Mouse (Mus musculus): ENCODE results near the gene Ttc7b.

Ttc7b gene

DNA sequence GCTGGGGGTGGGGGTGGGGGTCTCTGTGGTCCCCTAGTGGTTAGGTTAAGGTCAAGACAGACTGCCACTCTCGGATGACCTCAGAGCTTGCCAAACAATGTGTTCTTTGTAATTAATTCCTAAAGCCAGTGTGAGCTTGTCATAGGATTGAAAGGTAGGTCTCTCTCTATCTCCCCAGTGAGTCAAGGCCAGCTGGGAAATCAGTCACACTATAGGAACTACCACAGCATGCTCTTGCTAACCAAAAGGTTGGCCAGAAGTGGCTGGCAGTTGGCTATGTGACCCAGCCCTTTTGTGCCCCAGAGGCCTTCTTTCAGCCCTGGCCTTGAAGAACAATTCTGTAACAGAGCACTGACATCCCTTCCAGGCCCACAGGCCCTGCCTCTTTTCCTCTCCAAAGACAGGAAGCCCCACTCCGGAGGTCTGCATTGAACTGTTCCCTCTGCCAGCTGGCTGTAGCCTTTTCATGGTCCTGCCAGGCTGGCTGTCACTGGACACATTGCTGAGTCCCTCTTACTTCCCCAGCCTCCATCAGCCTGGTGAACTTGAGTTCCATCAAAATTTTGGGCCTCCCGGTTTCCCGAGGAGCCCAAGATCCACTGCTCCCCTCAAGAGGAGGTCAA, 215.5 kb downstream of the Ttc7b start:
- DNase-seq (ENCODE audit: low spot score in 2 of 2), result no peak

DNA sequence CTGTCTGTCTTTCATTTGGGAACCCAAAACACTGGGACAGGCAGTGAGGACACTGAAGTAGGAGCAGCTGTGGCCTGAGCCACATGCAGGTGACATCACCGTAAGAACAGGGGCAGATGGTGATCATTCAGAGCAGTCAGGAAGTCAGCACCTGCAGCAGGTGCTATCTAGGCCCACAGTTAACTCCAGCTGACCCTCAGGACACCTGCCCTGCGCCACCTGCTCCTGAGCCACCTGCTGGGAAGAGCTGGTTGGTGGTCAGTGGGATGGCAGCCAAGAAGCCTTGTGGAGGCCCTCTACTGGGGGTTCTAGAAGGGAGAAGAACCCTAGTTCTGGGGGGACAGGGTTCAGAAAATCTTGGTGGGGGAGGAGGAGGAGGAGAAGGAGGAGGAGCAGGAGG, 216.3 kb downstream of the Ttc7b start:
- no peak for DNase-seq (ENCODE audit: low spot score in 2 of 2)

DNA sequence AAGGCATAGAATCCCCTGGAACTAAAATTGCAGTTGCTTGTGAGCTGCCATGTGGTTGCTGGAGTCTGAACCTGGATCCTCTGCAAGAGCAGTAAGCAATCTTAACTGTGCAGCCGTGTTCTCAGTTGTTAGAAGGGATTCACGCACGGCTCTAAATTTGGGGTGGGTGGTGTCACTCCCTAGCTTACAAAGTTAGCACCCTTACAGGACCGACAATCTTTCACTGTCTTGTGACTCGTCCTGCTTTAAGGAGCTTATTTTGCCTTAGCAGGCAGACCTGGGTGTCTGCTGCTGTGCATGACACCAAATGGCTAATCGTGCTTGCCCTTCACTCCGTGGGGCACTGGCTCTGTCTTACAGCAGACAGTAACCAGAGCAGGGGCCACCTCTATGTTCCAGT, 217.5 kb downstream of the Ttc7b start:
- DNase-seq (ENCODE audit: low spot score in 2 of 2), result no peak

GRCm38 (mm10) chr12:100300446-100300845, 220.2 kb downstream of the Ttc7b start:
- DNase-seq (ENCODE audit: low spot score in 2 of 2), result no peak

DNA sequence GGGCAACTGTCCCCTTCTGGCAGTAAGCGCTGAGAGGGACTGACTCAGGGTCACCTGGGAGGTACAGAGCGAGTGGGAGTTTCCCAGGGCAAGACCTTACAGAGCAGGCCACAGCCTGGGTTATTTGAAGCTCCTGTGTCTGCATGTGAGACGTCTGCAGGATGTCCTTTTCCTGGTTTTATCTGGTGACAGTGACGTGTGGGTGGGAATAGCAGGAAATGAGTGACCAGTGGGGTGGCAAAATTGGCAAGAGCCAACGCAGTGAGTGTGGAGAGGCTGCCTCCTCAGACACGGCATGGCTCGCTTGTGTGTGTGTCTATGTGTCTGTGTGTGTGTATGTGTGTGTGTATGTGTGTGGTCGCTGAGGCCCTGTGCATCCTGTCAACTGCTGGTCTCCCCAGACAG, 221.3 kb downstream of the Ttc7b start:
- DNase-seq (ENCODE audit: low spot score in 2 of 2), result no peak

DNA sequence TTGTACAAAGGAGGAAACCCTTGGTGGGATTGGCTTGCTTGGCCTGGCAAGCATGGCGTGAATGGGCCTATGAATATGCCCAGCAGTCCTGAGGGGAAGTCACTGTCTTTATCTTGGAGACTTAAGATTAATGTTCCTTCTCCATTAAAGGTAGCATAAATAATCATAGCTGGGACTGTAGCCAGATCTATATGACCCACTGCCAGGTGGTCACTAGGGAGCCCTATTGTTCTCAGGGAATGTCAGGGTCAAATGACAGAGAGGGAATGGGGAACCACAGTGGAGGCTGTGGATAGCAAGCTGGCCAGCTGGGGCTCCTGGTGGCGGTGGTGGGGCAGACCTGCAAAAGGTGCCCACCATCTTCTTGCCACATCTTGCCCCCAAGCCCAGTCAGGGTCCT, 221.8 kb downstream of the Ttc7b start:
- DNase-seq (ENCODE audit: low spot score in 2 of 2), result no peak

DNA sequence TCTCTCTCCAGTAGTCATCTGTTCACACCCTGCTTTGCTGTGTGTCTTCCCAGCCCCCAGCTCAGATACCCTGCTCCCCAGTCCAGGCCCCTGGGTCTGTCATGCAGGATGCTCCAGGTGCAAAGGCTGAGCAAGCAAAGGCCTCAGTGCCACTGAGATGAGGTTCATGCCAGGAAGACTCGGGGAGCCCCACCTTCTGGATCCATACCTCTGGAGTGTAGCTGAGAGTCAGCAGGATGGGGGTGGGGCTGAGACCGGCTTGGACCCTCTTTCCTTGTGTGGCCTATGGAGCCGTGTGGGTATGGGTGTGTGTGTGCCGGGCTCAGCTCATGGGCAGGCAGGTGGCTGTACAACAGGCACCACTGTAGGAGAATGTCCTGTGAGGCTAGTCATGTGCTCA, 222.7 kb downstream of the Ttc7b start:
- DNase-seq (ENCODE audit: low spot score in 2 of 2), result no peak

DNA sequence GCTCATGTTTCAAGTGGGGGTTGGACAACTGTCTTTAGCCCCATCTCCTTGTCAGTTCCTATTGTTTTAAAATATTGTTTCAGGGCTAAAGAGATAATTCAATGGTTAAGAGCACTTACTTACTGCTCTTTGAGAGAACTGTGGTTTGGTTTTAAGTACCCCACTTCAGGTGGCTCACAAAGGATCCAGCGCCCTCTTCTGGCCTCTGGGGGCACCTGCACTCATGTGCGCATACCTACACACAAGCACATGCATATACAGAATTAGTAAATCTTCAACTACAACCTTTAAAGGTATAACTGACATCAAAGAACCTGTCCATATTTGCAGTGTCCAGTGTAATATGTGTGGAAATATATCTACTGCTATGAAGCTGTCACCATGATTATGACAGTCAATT, 226.2 kb downstream of the Ttc7b start:
- no peak for DNase-seq (ENCODE audit: low spot score in 2 of 2)

- no peak for DNase-seq (ENCODE audit: low spot score in 2 of 2)
Observed at GRCm38 (mm10) chr12:100293956-100294355, 226.7 kb downstream of the Ttc7b start.

DNA sequence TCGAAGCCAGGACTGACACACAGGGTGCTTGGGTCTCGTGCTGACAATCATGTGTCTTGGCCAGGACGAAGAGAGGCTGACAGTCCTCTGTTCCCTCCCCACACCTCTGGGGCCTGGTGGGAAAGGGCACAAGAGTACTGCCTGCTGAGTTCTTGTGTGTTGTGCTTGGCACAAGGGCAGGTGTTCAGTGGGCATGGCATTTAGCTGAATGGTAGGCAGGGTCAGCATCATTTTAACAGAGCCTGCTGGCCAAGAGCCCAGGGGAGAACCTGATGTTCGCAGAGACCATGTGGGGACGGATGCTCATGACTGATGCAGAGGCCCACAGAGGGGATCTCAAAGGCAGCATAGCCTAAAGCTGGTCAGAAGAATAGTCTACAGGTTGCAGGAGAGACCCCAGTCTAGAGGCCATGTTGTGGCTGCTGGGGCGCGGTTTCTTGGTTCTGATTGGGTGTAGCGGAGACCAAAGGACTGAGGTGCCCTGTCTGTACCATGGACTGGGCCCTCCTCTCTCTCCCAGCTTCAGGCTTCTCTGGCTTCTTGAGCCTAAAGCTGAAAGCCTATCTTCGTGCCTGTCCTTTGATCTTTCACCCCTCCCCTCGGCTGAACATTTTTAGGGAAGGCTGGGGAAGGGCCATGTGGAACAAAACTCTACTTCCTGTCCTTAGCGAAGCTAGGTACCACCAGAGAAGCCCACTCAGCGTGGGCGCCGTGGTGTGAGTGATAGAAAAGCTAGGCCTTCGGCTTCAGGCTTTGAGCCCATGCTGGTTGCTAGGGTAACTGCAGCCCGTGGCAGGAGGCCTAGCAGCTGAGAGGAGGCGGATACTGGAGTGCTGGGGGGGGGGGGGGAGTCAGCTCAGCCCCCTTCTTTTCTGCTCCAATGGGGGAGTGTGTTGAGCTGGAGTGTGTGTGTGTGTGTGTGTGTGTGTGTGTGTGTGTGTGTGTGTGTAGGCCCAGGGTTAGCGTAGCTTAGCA, 229.6 kb downstream of the Ttc7b start:
- DNase-seq (ENCODE audit: low spot score in 2 of 2), result no peak

DNA sequence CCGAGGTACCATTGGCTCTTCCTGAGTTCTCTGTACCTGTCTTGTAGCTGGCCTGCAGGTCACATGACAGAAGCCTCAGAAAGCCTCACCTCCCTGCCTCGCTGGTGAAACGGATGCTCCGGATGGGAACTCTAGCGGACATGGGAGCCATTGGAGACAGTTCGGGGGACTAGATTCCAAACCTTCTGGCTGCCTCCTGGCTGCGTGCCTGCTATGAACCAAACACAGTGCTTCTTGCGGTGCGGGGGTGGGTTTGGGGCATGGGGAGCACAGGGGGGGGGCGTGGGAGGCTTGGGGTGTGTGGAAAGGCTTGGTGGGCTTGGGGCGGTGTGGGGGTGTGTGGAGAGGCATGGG, 230.5 kb downstream of the Ttc7b start:
- no peak for DNase-seq (ENCODE audit: low spot score in 2 of 2)

DNA sequence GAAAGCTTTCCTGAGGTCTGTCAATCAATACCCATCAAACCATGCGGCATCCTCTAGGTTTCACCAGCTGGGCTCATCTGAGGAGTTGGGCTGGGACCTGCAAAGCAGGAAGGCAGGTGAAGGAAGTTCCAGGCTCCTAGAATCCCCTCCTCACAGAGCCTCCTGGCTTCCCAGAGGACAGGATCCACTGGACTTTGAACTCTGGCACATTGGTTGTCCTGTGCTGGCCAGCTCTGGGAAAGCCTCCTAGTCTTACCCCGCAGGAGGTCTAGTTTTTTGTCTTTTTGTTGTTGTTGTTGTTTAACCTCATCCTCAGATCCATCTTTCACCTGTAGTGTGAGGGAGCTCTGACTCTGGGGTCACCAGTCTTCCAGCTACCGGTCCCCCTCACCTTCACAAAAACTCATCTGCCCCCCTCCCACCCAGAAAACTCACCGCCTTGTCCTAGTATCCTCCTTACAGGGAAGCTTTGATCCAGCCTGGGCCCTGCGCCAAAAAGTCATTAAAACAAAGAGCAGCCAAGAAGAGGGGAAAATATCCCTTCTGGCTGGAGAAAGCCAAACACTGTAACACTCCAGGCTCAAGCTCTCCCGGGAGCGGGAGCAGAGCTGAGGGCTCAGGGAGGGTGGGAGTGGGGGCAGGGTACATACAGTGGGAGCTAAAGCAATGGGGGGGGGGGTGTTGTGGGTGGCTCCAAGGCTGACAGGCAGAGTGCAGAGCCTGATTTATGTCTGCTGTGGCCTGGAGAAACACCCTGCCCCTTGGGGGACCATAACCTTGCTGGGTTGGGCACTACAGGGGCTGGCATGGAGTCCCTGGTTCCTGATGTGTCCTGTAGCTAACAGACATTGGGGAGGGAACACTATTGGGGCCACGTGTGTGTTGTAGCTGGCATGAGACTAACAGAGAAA, 231.1 kb downstream of the Ttc7b start:
- DNase-seq (ENCODE audit: low spot score in 2 of 2), result no peak

DNA sequence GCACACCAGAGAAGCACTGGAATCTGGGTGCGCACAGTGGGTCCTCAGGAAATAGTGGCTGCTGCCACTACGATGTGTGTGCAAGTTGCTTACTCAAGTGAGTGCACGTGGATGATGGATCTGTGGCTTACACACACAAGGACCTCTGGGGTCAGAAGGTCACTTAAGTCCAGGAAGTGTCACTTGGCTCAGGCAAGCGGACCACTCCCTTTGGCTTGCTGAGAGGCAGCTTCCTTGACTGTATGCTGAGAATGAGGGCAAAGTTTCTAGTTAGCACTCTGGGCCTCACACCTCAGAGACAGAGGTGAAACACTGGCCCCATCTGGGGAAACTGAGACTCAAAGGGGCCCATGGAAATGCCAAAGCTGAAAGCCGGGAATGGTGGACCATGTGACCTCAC, 232.6 kb downstream of the Ttc7b start:
- no peak for DNase-seq (ENCODE audit: low spot score in 2 of 2)

DNA sequence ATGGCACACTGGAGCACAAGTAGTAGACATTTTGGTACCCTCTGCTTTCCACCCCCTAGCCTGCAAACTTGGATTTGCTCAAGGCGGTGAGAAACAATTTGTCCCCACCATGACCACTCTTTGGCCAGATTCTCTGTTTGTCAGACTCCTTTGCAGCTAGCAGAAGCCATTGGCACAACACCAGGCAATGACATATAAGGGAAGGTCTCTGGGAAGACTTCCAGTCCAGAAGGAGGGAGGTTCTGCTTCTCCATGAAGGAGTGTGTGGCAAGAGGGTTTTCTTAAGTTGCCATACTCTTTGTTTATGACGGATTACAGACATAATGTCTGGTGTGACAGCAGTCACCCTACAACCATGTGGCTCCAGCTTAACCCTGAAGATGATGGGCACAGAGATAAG, 233.1 kb downstream of the Ttc7b start:
- DNase-seq (ENCODE audit: low spot score in 2 of 2), result no peak

- DNase-seq (ENCODE audit: low spot score in 2 of 2), result no peak
Observed at GRCm38 (mm10) chr12:100283283-100283682, 237.3 kb downstream of the Ttc7b start.

- no peak for DNase-seq (ENCODE audit: low spot score in 2 of 2)
Observed at GRCm38 (mm10) chr12:100282025-100282885, 238.4 kb downstream of the Ttc7b start.

DNA sequence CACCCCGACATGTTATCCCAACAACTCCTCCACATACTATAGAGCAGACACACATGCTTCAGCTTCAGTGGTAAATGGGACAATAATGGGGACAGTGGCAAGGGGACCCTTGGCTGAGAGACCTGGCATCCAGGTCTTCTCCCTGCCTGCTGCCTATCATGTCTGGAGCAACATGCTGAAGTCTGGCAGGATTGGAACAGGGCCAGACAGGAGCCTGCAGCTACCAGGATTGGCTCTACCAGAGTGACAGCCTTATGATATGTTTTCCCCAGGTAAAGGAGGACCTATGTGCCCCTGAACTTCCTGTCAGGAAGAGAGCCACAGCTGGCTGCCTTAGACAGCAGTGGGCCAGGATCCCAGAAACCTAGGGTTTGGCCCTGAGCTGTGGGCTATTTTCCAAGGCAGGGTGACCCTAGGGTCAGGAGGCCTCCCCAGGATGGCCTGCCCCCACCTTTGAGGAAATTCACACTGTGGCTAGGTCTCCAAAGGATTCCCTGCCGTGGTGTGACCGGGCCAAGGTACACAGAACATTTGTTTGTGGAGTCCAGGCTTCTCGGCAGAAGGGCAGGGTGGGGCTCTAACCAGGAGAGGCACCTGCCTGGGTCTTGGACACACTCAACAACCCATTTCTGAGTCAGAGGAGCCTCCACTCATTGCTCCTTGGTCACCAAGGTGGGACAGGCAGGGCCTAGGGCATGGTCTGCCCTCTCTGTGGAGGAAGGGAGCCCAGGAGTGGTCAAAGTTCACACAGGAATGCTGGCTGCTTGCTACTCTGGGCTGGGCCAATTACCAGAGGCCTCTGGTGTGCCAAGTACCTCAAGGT, 239.4 kb downstream of the Ttc7b start:
- no peak for DNase-seq (ENCODE audit: low spot score in 2 of 2)

- DNase-seq (ENCODE audit: low spot score in 2 of 2), result no peak
Observed at GRCm38 (mm10) chr12:100279898-100280297, 240.7 kb downstream of the Ttc7b start.

DNA sequence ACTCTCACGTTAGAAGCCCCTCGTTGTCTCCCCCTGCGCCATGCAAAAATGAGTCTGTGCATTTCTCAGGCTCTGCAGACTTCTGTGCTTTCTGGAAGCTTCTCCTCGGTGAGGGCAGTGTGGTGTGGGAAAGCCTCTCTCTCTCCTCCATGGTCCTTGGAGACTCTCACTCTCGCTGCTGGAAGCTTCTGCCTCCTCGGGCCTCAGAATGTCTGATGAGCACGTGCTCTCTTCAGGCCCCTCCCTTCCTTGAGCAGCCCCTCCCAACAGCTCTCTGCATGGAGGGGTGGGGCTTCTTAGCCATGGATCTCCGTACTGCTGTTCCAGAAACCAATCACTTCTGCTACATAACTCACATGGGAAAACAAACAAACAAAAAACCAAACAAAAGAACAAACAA, 242.3 kb downstream of the Ttc7b start:
- no peak for DNase-seq (ENCODE audit: low spot score in 2 of 2)

DNA sequence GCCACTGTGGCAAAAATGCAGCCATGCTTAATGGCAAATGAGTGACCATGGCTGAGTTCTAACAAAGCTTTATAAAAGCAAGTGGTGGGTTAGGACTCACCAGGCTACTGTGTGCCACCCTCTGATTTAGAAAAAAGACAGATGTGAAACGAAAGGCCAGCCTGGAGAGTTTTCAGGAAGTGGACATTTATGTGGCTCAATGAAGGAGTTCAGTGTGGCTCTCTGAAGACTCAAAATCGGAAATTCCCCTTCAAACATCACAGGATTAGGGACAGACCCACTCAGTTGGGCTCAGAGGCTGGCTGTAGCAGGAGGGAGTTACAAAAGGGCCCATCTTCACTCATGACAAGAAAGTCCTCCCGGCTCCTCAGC, 243.1 kb downstream of the Ttc7b start:
- no peak for DNase-seq (ENCODE audit: low spot score in 2 of 2)

All from thymus, postnatal 10 days (tissue).